Mouse (Mus musculus): ENCODE measurements around the gene Cnnm3. TPM values are rescaled to one million over a fixed set of nuclear protein-coding genes. Genes with fewer than 3 reads are reported as not detected.

Cnnm3 gene
- total RNA-seq, 1 experiment: 28.6 TPM

GRCm38 (mm10) chr1:36562388-36562787 lies 50.7 kb downstream of the Cnnm3 start:
- no peak for DNase-seq (ENCODE audit: low read depth, low spot score)
- in situ Hi-C loops (cut with MboI; ENCODE audit: low sequenced_read_pairs in 2 of 2, unreplicated experiment in 2 of 2): no loop called here
- Histone ChIP-seq H3K27ac (ENCODE audit: insufficient read depth, low read depth, low read length, poor library complexity, severe bottlenecking) (no peak overlapping the region), H3K9me3 (ENCODE audit: control insufficient read depth, insufficient read depth, low read depth, low read length) (no peaks in the 10 kb centered on the region), H3K4me3 (ENCODE audit: insufficient read depth in 1 of 2, low read depth in 1 of 2, low read length in 2 of 2, poor library complexity in 1 of 2, severe bottlenecking in 1 of 2) (no peak overlapping the region), H3K4me1 (ENCODE audit: control insufficient read depth in 2 of 2, insufficient read depth in 2 of 2, low read length in 2 of 2, poor library complexity in 1 of 2) (peaks cover 0 to 18% of the 10 kb centered on the region in 2 experiments; a peak in 1 of 4 replicates), H3K36me3 (ENCODE audit: control insufficient read depth, insufficient read depth, low read length, poor library complexity, severe bottlenecking) (no peaks in the 10 kb centered on the region), H3K9ac (ENCODE audit: insufficient read depth, low read depth, low read length, poor library complexity, severe bottlenecking) (no peak overlapping the region)
- TF ChIP-seq CHD2 (IDR thresholded peaks at IDR 0.05; ENCODE audit: low read depth, low read length) (no peak), ZC3H11A (IDR thresholded peaks at IDR 0.05; ENCODE audit: borderline replicate concordance, low read depth, low read length) (no peak), ZNF384 (IDR thresholded peaks at IDR 0.05; ENCODE audit: low read depth, low read length) (no peak), MAFK (IDR thresholded peaks at IDR 0.05; ENCODE audit: insufficient read depth, low read depth, low read length) (no peak), HCFC1 (IDR thresholded peaks at IDR 0.05; ENCODE audit: borderline replicate concordance, insufficient read depth, low read length) (no peak)

GRCm38 (mm10) chr1:36563197-36563596 lies 51.5 kb downstream of the Cnnm3 start:
- no peak for DNase-seq (ENCODE audit: low read depth, low spot score)
- H3K4me1 ChIP-seq (ENCODE audit: control insufficient read depth in 2 of 2, insufficient read depth in 2 of 2, low read length in 2 of 2, poor library complexity in 1 of 2): peaks cover 0 to 23% of the 10 kb centered on the region in 2 experiments; a peak in 2 of 4 replicates
- no peak overlapping the region for H3K27ac ChIP-seq (ENCODE audit: insufficient read depth, low read depth, low read length, poor library complexity, severe bottlenecking)
- TF ChIP-seq HCFC1 (IDR thresholded peaks at IDR 0.05; ENCODE audit: borderline replicate concordance, insufficient read depth, low read length): no peak
- TF ChIP-seq CHD2 (IDR thresholded peaks at IDR 0.05; ENCODE audit: low read depth, low read length): no peak
- TF ChIP-seq ZC3H11A (IDR thresholded peaks at IDR 0.05; ENCODE audit: borderline replicate concordance, low read depth, low read length): no peak
- TF ChIP-seq ZNF384 (IDR thresholded peaks at IDR 0.05; ENCODE audit: low read depth, low read length): no peak
- no peak for TF ChIP-seq MAFK (IDR thresholded peaks at IDR 0.05; ENCODE audit: insufficient read depth, low read depth, low read length)
- H3K9ac ChIP-seq (ENCODE audit: insufficient read depth, low read depth, low read length, poor library complexity, severe bottlenecking): no peak overlapping the region
- H3K36me3 ChIP-seq (ENCODE audit: control insufficient read depth, insufficient read depth, low read length, poor library complexity, severe bottlenecking): no peaks in the 10 kb centered on the region
- H3K4me3 ChIP-seq (ENCODE audit: insufficient read depth in 1 of 2, low read depth in 1 of 2, low read length in 2 of 2, poor library complexity in 1 of 2, severe bottlenecking in 1 of 2): no peak overlapping the region
- in situ Hi-C loops (cut with MboI; ENCODE audit: low sequenced_read_pairs in 2 of 2, unreplicated experiment in 2 of 2): no loop called here
- H3K9me3 ChIP-seq (ENCODE audit: control insufficient read depth, insufficient read depth, low read depth, low read length): no peaks in the 10 kb centered on the region

GRCm38 (mm10) chr1:36563632-36564031 lies 52.0 kb downstream of the Cnnm3 start:
- Histone ChIP-seq H3K9me3 (ENCODE audit: control insufficient read depth, insufficient read depth, low read depth, low read length) (no peaks in the 10 kb centered on the region), H3K27ac (ENCODE audit: insufficient read depth, low read depth, low read length, poor library complexity, severe bottlenecking) (no peak overlapping the region), H3K9ac (ENCODE audit: insufficient read depth, low read depth, low read length, poor library complexity, severe bottlenecking) (no peak overlapping the region), H3K36me3 (ENCODE audit: control insufficient read depth, insufficient read depth, low read length, poor library complexity, severe bottlenecking) (no peaks in the 10 kb centered on the region), H3K4me3 (ENCODE audit: insufficient read depth in 1 of 2, low read depth in 1 of 2, low read length in 2 of 2, poor library complexity in 1 of 2, severe bottlenecking in 1 of 2) (no peak overlapping the region), H3K4me1 (ENCODE audit: control insufficient read depth in 2 of 2, insufficient read depth in 2 of 2, low read length in 2 of 2, poor library complexity in 1 of 2) (peaks cover 0 to 23% of the 10 kb centered on the region in 2 experiments; a peak in 2 of 4 replicates)
- in situ Hi-C loops (cut with MboI; ENCODE audit: low sequenced_read_pairs in 2 of 2, unreplicated experiment in 2 of 2): no loop called here
- no peak for DNase-seq (ENCODE audit: low read depth, low spot score)
- TF ChIP-seq ZC3H11A (IDR thresholded peaks at IDR 0.05; ENCODE audit: borderline replicate concordance, low read depth, low read length) (no peak), ZNF384 (IDR thresholded peaks at IDR 0.05; ENCODE audit: low read depth, low read length) (no peak), MAFK (IDR thresholded peaks at IDR 0.05; ENCODE audit: insufficient read depth, low read depth, low read length) (no peak), CHD2 (IDR thresholded peaks at IDR 0.05; ENCODE audit: low read depth, low read length) (no peak), HCFC1 (IDR thresholded peaks at IDR 0.05; ENCODE audit: borderline replicate concordance, insufficient read depth, low read length) (no peak)

GRCm38 (mm10) chr1:36564101-36564500 lies 52.4 kb downstream of the Cnnm3 start:
- no peak for TF ChIP-seq ZC3H11A (IDR thresholded peaks at IDR 0.05; ENCODE audit: borderline replicate concordance, low read depth, low read length)
- no peak for TF ChIP-seq ZNF384 (IDR thresholded peaks at IDR 0.05; ENCODE audit: low read depth, low read length)
- TF ChIP-seq MAFK (IDR thresholded peaks at IDR 0.05; ENCODE audit: insufficient read depth, low read depth, low read length): no peak
- no peak for TF ChIP-seq CHD2 (IDR thresholded peaks at IDR 0.05; ENCODE audit: low read depth, low read length)
- no peak for TF ChIP-seq HCFC1 (IDR thresholded peaks at IDR 0.05; ENCODE audit: borderline replicate concordance, insufficient read depth, low read length)
- no peak for DNase-seq (ENCODE audit: low read depth, low spot score)
- H3K36me3 ChIP-seq (ENCODE audit: control insufficient read depth, insufficient read depth, low read length, poor library complexity, severe bottlenecking): no peaks in the 10 kb centered on the region
- no peak overlapping the region for H3K27ac ChIP-seq (ENCODE audit: insufficient read depth, low read depth, low read length, poor library complexity, severe bottlenecking)
- in situ Hi-C loops (cut with MboI; ENCODE audit: low sequenced_read_pairs in 2 of 2, unreplicated experiment in 2 of 2): no loop called here
- no peak overlapping the region for H3K9ac ChIP-seq (ENCODE audit: insufficient read depth, low read depth, low read length, poor library complexity, severe bottlenecking)
- peaks cover 0 to 24% of the 10 kb centered on the region in 2 experiments; a peak in 2 of 4 replicates for H3K4me1 ChIP-seq (ENCODE audit: control insufficient read depth in 2 of 2, insufficient read depth in 2 of 2, low read length in 2 of 2, poor library complexity in 1 of 2)
- no peak overlapping the region for H3K4me3 ChIP-seq (ENCODE audit: insufficient read depth in 1 of 2, low read depth in 1 of 2, low read length in 2 of 2, poor library complexity in 1 of 2, severe bottlenecking in 1 of 2)
- no peaks in the 10 kb centered on the region for H3K9me3 ChIP-seq (ENCODE audit: control insufficient read depth, insufficient read depth, low read depth, low read length)

GRCm38 (mm10) chr1:36566425-36566824 lies 54.8 kb downstream of the Cnnm3 start:
- H3K9ac ChIP-seq (ENCODE audit: insufficient read depth, low read depth, low read length, poor library complexity, severe bottlenecking): no peak overlapping the region
- no peaks in the 10 kb centered on the region for H3K36me3 ChIP-seq (ENCODE audit: control insufficient read depth, insufficient read depth, low read length, poor library complexity, severe bottlenecking)
- TF ChIP-seq CHD2 (IDR thresholded peaks at IDR 0.05; ENCODE audit: low read depth, low read length): no peak
- TF ChIP-seq MAFK (IDR thresholded peaks at IDR 0.05; ENCODE audit: insufficient read depth, low read depth, low read length): no peak
- no peak for TF ChIP-seq ZNF384 (IDR thresholded peaks at IDR 0.05; ENCODE audit: low read depth, low read length)
- no peak for TF ChIP-seq HCFC1 (IDR thresholded peaks at IDR 0.05; ENCODE audit: borderline replicate concordance, insufficient read depth, low read length)
- TF ChIP-seq ZC3H11A (IDR thresholded peaks at IDR 0.05; ENCODE audit: borderline replicate concordance, low read depth, low read length): no peak
- H3K4me1 ChIP-seq (ENCODE audit: control insufficient read depth in 2 of 2, insufficient read depth in 2 of 2, low read length in 2 of 2, poor library complexity in 1 of 2): peaks cover 2 to 31% of the 10 kb centered on the region in 2 experiments; a peak in 2 of 4 replicates
- no peak overlapping the region for H3K27ac ChIP-seq (ENCODE audit: insufficient read depth, low read depth, low read length, poor library complexity, severe bottlenecking)
- in situ Hi-C loops (cut with MboI; ENCODE audit: low sequenced_read_pairs in 2 of 2, unreplicated experiment in 2 of 2): no loop called here
- no peak overlapping the region for H3K4me3 ChIP-seq (ENCODE audit: insufficient read depth in 1 of 2, low read depth in 1 of 2, low read length in 2 of 2, poor library complexity in 1 of 2, severe bottlenecking in 1 of 2)
- H3K9me3 ChIP-seq (ENCODE audit: control insufficient read depth, insufficient read depth, low read depth, low read length): no peaks in the 10 kb centered on the region
- DNase-seq (ENCODE audit: low read depth, low spot score): no peak
